Mouse (Mus musculus) T-helper 17 cell (primary cell): ENCODE measurements around the gene Cacng7.

Experiments
- in situ Hi-C, 2 experiments: fragments of 300-600 bp; cut with MboI, MseI; formaldehyde crosslinking; loops; 1 replicate in 1 of 2; 2 replicates in 1 of 2; pipeline ENCODE4 v1.15.1; 2025; ENCODE audit warnings: high pct_unique_total_duplicates in 2 of 2

Cacng7 gene

DNA sequence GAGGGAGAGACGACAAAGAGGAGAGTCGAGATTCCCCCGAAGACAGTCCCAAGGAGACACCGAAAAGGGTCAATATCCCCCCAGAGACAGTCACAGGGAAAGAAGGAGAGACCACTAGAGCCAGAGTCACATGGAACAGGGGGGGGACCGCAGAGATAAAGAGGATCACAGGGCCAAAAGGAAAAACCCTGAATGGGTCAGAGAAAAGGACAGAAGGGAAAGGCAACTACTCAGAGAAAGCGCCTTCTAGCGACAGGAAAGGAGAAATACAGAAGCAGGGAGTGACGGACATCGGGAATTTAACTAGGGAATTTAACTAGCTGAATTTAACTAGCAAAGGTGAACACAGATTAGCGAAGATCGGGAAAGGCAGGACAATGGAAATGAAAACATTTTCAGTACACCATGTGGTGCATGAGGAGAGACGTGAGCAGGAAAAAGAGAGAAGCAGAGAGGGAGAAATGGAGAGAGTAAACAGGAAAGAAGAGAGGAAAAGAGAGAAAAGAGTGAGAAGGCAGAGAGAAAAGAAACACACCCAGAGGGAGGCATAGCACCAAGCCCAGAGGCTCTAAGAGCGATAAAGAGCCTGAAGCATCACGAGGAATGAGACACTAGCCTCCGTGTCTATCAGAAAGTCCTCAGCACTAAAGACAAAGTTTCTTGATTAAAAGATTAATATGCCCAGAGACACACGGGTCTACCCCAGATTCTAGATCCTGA is 30.0 kb upstream of the Cacng7 start:
- in situ Hi-C loops: no loop called here

GRCm38 (mm10) chr7:3303276-3303781 is 29.4 kb upstream of the Cacng7 start:
- in situ Hi-C loops: no loop called here

GRCm38 (mm10) chr7:3303789-3304188 is 29.0 kb upstream of the Cacng7 start:
- in situ Hi-C loops: no loop called here

- in situ Hi-C loops: no loop called here
These were observed 28.5 kb upstream of the Cacng7 start for GRCm38 (mm10) chr7:3304298-3304697.

DNA sequence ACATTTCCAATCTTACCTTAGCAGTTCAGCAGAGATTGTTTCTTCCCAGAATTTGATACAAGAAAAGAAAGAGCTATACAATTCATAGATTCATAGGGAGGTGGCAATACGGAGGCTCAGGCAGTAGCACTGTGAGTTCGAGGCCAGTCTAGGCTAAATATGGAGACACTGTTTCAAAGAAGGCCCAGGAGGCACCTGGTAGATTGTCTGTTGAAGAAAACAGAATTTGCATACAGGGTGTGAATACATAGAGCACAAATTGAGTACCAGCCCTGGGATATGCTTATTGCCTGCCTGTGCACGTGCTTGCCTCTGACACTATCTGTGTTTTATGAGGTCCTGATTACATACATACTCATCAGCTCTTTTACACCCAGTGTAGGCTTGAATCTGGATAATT is 26.4 kb upstream of the Cacng7 start:
- in situ Hi-C loops: no loop called here

- in situ Hi-C loops: no loop called here
These were observed 24.1 kb upstream of the Cacng7 start for GRCm38 (mm10) chr7:3308646-3309045.

- in situ Hi-C loops: no loop called here
These were observed 22.5 kb upstream of the Cacng7 start for GRCm38 (mm10) chr7:3310233-3310632.

DNA sequence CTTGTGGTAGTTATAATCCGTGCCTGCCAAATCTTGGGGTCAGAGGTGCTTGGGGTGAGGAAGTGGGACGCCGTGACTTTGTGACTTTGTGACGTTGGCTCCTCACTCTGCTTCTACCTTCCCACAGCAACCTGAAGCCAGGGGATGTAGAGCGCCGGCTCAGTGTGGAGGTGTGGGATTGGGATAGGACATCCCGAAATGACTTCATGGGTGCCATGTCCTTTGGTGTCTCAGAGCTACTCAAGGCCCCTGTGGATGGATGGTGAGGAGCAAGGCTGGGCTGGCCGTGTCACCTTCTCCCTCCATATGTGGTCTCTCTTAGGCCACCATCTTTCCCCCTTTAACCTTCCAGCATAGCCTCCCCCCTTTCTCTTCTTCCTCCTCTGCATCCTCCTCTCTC is 19.2 kb upstream of the Cacng7 start:
- in situ Hi-C loops: no loop called here

GRCm38 (mm10) chr7:3314121-3314520 is 18.6 kb upstream of the Cacng7 start:
- in situ Hi-C loops: no loop called here

GRCm38 (mm10) chr7:3317704-3318103 is 15.1 kb upstream of the Cacng7 start:
- in situ Hi-C loops: no loop called here

- in situ Hi-C loops: no loop called here
These were observed 11.9 kb upstream of the Cacng7 start for GRCm38 (mm10) chr7:3320856-3321255.

- in situ Hi-C loops: no loop called here
These were observed 8.9 kb upstream of the Cacng7 start for GRCm38 (mm10) chr7:3323826-3324225.

DNA sequence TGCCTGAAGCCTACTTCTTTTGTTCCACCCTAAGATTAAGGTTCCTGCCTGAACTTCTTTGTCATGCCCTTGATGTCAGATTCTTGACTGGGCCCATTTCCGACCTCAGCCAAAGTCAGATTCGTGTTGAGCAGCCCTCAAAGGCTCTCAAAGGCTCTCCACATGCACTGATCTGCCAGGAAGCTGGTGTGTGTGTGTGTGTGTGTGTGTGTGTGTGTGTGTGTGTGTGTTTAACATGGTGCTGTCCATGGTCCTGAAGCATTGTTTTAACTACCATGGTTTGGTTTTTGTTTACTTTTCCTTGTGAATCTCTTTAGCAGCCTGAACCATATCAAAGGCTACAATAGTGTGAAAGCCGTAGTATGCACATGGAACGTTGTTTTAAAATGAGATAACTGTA is 4.8 kb upstream of the Cacng7 start:
- in situ Hi-C loops: no loop called here

DNA sequence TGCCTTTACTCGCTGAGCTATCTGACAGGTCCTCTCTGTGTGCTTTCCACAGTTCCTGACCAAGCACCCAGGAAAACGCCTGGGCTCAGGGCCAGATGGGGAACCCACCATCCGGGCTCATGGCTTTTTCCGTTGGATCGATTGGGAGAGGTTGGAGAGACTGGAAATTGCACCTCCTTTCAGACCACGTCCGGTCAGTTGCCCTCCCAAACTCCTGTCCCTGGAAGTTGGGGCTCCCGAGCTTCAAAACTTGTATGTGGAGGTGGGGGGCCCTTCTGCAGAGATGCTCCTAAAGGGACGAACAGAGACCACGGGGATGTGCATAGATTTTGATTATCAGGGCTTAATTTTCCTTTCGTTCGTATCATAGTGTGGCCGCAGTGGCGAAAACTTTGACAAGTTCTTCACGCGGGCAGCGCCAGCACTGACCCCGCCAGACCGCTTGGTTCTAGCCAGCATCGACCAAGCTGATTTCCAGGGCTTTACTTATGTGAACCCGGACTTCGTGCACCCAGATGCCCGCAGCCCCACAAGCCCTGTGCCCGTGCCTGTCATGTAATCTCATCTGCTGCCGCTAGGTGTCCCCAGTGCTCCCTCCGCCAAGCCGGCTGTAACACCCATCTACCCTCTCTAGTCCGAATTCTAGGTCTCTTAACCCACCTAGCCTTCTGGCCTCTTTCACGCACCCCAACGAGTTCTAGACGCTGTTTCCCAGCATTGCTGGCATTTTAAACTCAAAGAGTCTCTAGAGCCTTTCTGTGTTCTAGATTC is 2.8 kb upstream of the Cacng7 start:
- in situ Hi-C loops: no loop called here

DNA sequence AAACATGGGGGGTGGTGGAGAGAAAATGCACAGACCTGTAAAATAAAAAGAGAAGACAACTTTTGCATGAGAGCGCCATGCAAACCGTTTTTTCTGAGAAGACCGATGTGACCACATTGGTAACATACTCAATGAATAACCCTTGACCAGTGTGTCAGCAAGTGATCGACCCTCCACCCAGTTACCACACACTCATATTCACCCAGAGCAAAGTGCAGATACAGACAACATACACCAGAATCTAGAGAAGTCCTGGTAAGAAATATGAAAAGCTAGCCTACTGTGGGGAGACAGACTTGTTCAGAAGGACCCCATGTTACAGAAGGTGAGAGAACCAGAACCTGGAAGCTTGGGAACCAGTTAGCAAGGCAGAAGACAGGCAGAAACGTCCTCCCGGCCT is 1.6 kb upstream of the Cacng7 start:
- in situ Hi-C loops: no loop called here

DNA sequence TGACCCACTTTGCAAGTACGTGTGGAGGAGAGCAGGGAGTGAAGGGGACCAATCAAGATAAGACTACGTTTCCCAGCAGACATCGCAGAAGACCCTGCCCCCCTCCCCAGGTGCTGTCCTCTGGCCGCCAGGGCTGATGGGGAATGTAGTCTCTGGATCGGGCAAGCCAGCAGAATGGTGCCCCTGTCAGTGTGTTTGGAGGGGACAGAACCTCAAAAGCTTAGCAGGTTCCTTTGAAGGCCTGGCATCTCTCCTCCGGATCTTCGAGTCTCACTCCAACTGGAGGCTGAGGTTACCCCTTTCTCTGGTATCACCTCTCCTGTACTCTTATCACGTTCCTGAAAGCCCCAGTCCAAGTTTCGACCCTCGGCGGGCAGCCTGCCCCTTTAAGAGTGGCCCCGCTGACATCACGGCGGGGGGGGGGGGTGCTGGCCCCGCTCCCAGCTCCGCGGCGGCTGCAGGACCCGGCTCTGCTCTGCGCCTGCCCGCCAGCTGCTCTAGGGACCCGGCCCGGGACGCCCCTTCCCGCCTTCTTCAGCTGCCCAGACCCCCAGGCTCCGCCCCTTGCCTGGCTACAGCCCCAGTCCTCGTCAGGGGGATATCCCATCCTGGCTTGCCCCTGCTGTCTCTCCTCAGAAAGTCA is 1.1 kb upstream of the Cacng7 start:
- in situ Hi-C loops: no loop called here

DNA sequence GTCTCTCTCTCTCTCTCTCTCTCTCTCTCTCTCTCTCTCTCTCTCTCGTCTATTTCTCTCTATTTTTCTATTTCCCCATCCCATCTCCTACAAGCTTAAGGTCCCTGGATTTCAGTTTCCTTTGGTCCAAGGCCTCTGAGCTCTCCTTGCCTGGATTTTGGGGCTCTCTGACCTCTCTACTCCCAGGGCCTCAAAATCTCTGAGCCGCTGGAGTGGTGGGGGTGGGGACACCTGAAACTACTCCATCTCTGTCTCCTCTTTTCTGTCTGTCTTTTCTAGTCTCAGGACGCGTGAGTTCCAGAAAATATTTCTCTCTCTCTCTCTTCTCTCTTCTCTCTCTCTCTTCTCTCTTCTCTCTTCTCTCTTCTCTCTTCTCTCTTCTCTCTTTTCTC is 535 bp upstream of the Cacng7 start:
- in situ Hi-C loops: no loop called here

DNA sequence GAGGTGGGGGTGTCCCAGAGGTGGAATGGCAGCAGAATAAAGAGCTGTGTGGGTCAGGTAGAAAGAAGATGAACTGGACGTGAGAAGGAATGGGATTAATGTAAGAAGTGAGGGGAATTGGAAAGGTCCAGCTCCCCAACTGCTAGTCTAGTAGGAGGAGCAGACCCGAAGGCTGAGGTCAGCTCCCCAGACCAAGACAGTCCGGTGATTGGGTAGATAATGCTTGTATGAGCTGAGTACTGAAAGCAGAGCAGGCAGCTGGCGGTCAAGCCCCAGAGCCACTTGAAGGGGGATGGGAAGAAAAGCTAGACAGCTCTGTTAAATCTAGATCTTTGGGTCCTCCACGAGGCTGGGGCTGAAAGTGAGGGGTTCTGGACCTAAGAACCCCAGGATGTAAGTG is 787 bp downstream of the Cacng7 start:
- in situ Hi-C loops: no loop called here

DNA sequence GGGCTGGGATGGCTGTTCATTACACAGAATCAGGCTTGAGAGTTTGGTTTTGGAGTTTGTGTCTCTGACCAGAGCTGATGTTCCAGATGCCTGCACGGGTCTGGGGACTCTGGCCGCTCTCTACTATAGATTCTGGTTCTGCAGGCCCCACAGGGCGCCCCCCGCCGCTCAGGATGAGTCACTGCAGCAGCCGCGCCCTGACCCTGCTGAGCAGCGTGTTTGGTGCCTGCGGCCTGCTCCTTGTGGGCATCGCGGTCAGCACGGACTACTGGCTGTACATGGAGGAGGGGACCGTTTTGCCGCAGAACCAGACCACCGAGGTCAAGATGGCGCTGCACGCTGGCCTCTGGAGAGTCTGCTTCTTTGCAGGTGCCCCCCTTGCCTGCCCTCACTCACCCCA is 3.7 kb downstream of the Cacng7 start:
- in situ Hi-C loops: loop anchor here in 1 of 2 experiments (5.0 kb wide), 1 partner anchor 106 kb away; no protein-coding TSS in a partner anchor

- in situ Hi-C loops: loop anchor here in 1 of 2 experiments (5.0 kb wide), 1 partner anchor 104 kb away; no protein-coding TSS in a partner anchor
These were observed 5.7 kb downstream of the Cacng7 start for GRCm38 (mm10) chr7:3338286-3338935.

- in situ Hi-C loops: loop anchor here in 1 of 2 experiments (5.0 kb wide), 1 partner anchor 103 kb away; no protein-coding TSS in a partner anchor
These were observed 6.3 kb downstream of the Cacng7 start for GRCm38 (mm10) chr7:3339010-3339409.

DNA sequence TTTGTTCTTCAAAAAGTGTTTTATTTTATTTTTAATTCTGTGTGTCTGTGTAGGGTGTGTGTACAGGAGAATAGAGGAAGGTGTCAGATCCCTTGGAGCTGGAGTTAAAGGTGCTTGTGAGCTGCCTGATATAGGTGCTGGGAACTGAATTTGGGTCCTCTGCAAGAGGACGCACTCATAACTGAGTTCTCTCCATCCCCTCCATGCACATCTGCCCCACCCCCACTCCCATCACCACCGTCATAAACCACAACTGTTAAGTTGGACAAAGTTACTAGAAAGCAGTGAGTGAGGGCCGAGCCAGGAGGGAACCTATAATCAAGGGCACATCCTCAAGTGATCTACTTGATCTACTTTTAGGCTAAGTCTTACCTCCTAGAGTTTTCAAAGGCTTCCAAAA is 11.1 kb downstream of the Cacng7 start:
- in situ Hi-C loops: no loop called here
